Mouse (Mus musculus) embryo, embryonic 10.5 days (tissue): ENCODE results near the gene Polr2m.

Experiments used
- DNase-seq: peaks from one replicate; pipeline ENCODE4 v3.0.0-alpha.2; 2015; ENCODE audit warnings: low spot score

The Polr2m gene

GRCm38 (mm10) chr9:71475536-71475935 is 10.2 kb downstream of the Polr2m start:
- DNase-seq, result no peak

GRCm38 (mm10) chr9:71467434-71467833 is 18.3 kb downstream of the Polr2m start:
- no peak for DNase-seq

GRCm38 (mm10) chr9:71466111-71466510 is 19.6 kb downstream of the Polr2m start:
- peak; percentile 66 for DNase-seq

GRCm38 (mm10) chr9:71463072-71463667 is 22.6 kb downstream of the Polr2m start:
- DNase-seq, result no peak

GRCm38 (mm10) chr9:71456738-71457137 is 29.0 kb downstream of the Polr2m start:
- DNase-seq, result peak; percentile 31

- DNase-seq, result no peak
These were observed 31.8 kb downstream of the Polr2m start for GRCm38 (mm10) chr9:71453917-71454316.

GRCm38 (mm10) chr9:71453352-71453751 is 32.4 kb downstream of the Polr2m start:
- no peak for DNase-seq

GRCm38 (mm10) chr9:71450626-71451025 is 35.1 kb downstream of the Polr2m start:
- no peak for DNase-seq

- peak; percentile 91 for DNase-seq
These were observed 38.2 kb downstream of the Polr2m start for GRCm38 (mm10) chr9:71447573-71447972.

- no peak for DNase-seq
These were observed 40.4 kb downstream of the Polr2m start for GRCm38 (mm10) chr9:71445308-71445707.

- DNase-seq, result no peak
These were observed 47.6 kb downstream of the Polr2m start for GRCm38 (mm10) chr9:71438146-71438545.
